ENCODE assay signal across 20 mouse cellular contexts in genomic region chr4:138855092-138855632, GRCm38 (mm10). TPM values are rescaled to one million over a fixed set of nuclear protein-coding genes. Genes with fewer than 3 reads are reported as not detected.
"Had no signal": no experiment of that assay in that cellular context is flagged by ENCODE, and none has a peak within 500 bp of the region (broad histone marks: within the 10 kb centered on the region; RNA-seq: fewer than 3 reads in every experiment).

No protein-coding gene starts in this region.

- ATAC-seq: intestine, embryonic 16.5 days; liver, embryonic 12.5 days; midbrain, embryonic 16.5 days had no signal

- H3K9me3 ChIP-seq: limb, embryonic 15.5 days; liver, embryonic 12.5 days; lung, embryonic 15.5 days had no signal

- DNase-seq: kidney, adult 8-10 months; kidney, postnatal 25 days; layer of hippocampus, postnatal 36 days; lung, postnatal 14 days; right cerebral cortex, postnatal 14 days had no signal

- H3K9ac ChIP-seq: limb, embryonic 15.5 days; liver, embryonic 12.5 days; lung, embryonic 15.5 days had no signal

- H3K4me2 ChIP-seq: limb, embryonic 15.5 days; liver, embryonic 12.5 days; lung, embryonic 15.5 days; midbrain, embryonic 11.5 days had no signal

- H3K36me3 ChIP-seq: limb, embryonic 15.5 days; liver, embryonic 12.5 days; lung, embryonic 15.5 days had no signal

- H3K4me1 ChIP-seq: lung, embryonic 15.5 days had no signal

- H3K4me3 ChIP-seq: limb, embryonic 15.5 days; liver, embryonic 12.5 days; lung, embryonic 15.5 days; megakaryocyte, embryonic 14.5 days had no signal

- H3K27ac ChIP-seq: limb, embryonic 15.5 days; liver, embryonic 12.5 days; lung, embryonic 15.5 days; macrophage; stomach, postnatal 0 days had no signal

RNA-seq across cellular contexts. Expression of gene Pla2g5, which starts 8.1 kb away (rescaled TPM):
- total RNA-seq: neutrophil, adult 5-6 weeks had no signal
- polyA plus RNA-seq: liver, embryonic 12.5 days; liver, embryonic 16.5 days; midbrain, embryonic 11.5 days; neural tube, embryonic 11.5 days had no signal

RNA-seq across cellular contexts. Expression of gene Gm13030, which starts 18.6 kb away (rescaled TPM):
- total RNA-seq: layer of hippocampus, postnatal 36 days; left cerebral cortex, postnatal 25 days; neutrophil, adult 5-6 weeks had no signal
- polyA plus RNA-seq: intestine, embryonic 16.5 days; kidney, embryonic 16.5 days; limb, embryonic 11.5 days; limb, embryonic 15.5 days; liver, embryonic 12.5 days; liver, embryonic 16.5 days; lung, embryonic 15.5 days; macrophage; midbrain, embryonic 11.5 days; midbrain, embryonic 16.5 days; neural tube, embryonic 11.5 days; stomach, postnatal 0 days had no signal

RNA-seq across cellular contexts. Expression of gene Pla2g2e, which starts 22.6 kb away (rescaled TPM):
- total RNA-seq: layer of hippocampus, postnatal 36 days; left cerebral cortex, postnatal 25 days; neutrophil, adult 5-6 weeks had no signal
- polyA plus RNA-seq: intestine, embryonic 16.5 days; limb, embryonic 11.5 days; limb, embryonic 15.5 days; liver, embryonic 12.5 days; liver, embryonic 16.5 days; lung, embryonic 15.5 days; midbrain, embryonic 11.5 days; midbrain, embryonic 16.5 days; neural tube, embryonic 11.5 days; stomach, postnatal 0 days had no signal
